Mouse (Mus musculus) liver, postnatal 0 days (tissue): ENCODE measurements at regions not wholly inside any gene's neighbourhood (a gene's known extent, or its start where the extent isn't known, plus 50 kb on each side); places are given as distances from the start of the nearest gene placed in this dataset.
"Not testable (repeated sequence)": the region's sequence is repeated elsewhere in the genome, so short reads cannot be mapped to it uniquely, and the experiment has no call there.

ENCODE experiments used
- ATAC-seq: fragments of 200-750 bp; cut with Nextera tagmentation; 2 replicates; pipeline ENCODE4 v1.8.0; 2017; ENCODE audit warnings: mild to moderate bottlenecking, moderate library complexity
- DNase-seq: peaks from one replicate; pipeline ENCODE4 v3.0.0-alpha.2; 2016
- H3K27ac ChIP-seq: fragments of 300-500 bp; sonication (generic); 2 replicates; pipeline ENCODE4 v1.5.1; 2014; ENCODE audit warnings: antibody characterized with exemption, moderate library complexity, mild to moderate bottlenecking, low read depth
- H3K27me3 ChIP-seq: fragments of 300-500 bp; sonication (generic); 2 replicates; pipeline ENCODE4 v1.6.1; 2014; ENCODE audit warnings: low read length, control low read depth, mixed read lengths; ENCODE audit not compliant: insufficient read depth
- H3K36me3 ChIP-seq: fragments of 300-500 bp; sonication (generic); replicated peaks from 2 replicates; pipeline ENCODE4 v1.6.1; 2014; ENCODE audit warnings: mild to moderate bottlenecking, control low read depth, low read length, moderate library complexity, mixed read lengths; ENCODE audit not compliant: insufficient read depth
- H3K4me1 ChIP-seq: fragments of 300-500 bp; sonication (generic); 2 replicates; pipeline ENCODE4 v1.6.1; 2014; ENCODE audit warnings: antibody characterized with exemption, mild to moderate bottlenecking, control low read depth; ENCODE audit not compliant: insufficient read depth
- H3K4me2 ChIP-seq: fragments of 300-500 bp; sonication (generic); 2 replicates; pipeline ENCODE4 v1.6.1; 2014; ENCODE audit warnings: low read depth, mild to moderate bottlenecking, low read length, moderate library complexity, mixed read lengths
- H3K4me3 ChIP-seq: fragments of 300-500 bp; sonication (generic); 2 replicates; pipeline ENCODE4 v1.5.1; 2014; ENCODE audit warnings: low read depth, low read length
- H3K9ac ChIP-seq: fragments of 300-500 bp; sonication (generic); replicated peaks from 2 replicates; pipeline ENCODE4 v1.6.1; 2014; ENCODE audit warnings: mild to moderate bottlenecking, moderate library complexity
- H3K9me3 ChIP-seq: fragments of 300-500 bp; sonication (generic); 2 replicates; pipeline ENCODE4 v1.6.1; 2016; ENCODE audit warnings: mild to moderate bottlenecking, control low read depth, low read length, mixed read lengths
- CTCF ChIP-seq: sonication (generic); IDR thresholded peaks from 2 replicates; pipeline ENCODE4 v1.5.1; 2016; ENCODE audit warnings: antibody characterized with exemption, low read depth
- EP300 ChIP-seq: IDR thresholded peaks from 2 replicates; pipeline ENCODE4 v1.6.1; 2016; ENCODE audit warnings: antibody characterized with exemption, low read depth, mild to moderate bottlenecking
- WGBS: fragments of 180-500 bp; shearing (Covaris S2); extraction: QIAGEN DNeasy Blood & Tissue Kit; methylation state at CpG from one replicate; pipeline ENCODE4 v1.1.7; 2014; ENCODE audit not compliant: insufficient replicate concordance; 5-methylcytosine and 5-hydroxymethylcytosine counted together

DNA sequence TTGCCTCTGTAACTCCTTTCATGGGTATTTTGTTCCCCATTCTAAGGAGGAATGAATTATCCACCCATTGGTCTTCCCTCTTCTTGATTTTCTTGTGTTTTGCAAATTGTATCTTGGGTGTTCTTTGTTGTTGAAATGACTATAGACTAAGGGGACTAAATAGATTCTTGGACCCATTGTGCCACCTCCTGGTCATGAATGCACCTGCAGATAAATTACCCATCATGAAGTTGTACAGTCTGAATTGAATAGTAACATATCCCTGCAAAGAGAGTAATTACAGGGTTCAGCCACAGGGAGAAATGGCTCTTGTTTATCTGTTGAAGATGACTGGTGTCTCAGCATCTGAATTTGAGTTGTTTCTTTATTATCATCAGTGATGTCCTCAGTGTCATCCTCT is 383.4 kb upstream of the Zfp386 start:
- H3K4me2 ChIP-seq, ATAC-seq, H3K36me3 ChIP-seq, H3K27me3 ChIP-seq, H3K9me3 ChIP-seq, H3K4me3 ChIP-seq, H3K9ac ChIP-seq, H3K4me1 ChIP-seq, DNase-seq, H3K27ac ChIP-seq: not testable (repeated sequence)
- TF ChIP-seq CTCF, result 0 out of 2 replicates have a peak, but pooled peaks have one; percentile 22

DNA sequence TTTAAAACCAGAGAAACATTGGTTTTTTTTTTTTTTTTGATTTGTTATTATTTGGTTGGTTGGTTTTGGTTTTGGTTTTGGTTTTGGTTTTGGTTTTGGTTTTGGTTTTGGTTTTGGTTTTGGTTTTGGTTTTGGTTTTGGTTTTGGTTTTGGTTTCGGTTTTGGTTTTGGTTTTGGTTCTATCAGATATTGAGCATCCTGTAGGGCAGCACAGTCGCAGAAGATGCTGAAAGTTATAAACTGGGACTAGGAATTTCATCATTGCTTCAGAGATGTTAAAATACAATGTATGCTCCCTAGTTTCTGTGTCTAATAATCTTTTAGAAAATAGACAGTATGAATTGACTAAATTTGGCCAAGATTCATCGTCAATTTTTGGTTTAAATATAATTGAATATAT is 375.8 kb upstream of the Zfp386 start:
- H3K36me3 ChIP-seq, H3K27me3 ChIP-seq, H3K9me3 ChIP-seq, H3K4me2 ChIP-seq, H3K9ac ChIP-seq, H3K27ac ChIP-seq, H3K4me3 ChIP-seq, DNase-seq, H3K4me1 ChIP-seq, ATAC-seq: not testable (repeated sequence)
- 65% methylated on average over 3 of the region's 3 CpGs for WGBS

DNA sequence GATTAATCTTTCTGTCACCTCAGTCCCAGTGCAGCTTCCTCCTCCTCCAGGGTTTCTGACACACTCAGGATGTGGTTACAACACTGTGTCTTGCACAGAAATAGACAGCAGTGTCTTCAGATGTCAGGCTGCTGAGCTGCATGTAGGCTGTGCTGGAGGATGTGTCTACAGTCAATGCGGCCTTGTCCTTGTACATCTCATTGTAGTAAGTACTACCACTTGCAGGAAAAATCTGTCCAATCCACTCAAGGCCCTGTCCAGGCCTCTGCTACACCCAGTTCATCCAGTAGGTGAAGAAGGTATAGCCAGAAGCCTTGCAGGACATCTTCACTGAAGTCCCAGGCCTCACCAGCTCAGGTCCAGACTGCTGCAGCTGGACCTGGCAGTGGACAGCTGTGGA is 355.7 kb upstream of the Zfp386 start:
- Histone ChIP-seq H3K9ac (no peak overlapping the region), H3K4me3 (no peak overlapping the region), H3K4me2 (no peak overlapping the region), H3K4me1 (no peaks in the 10 kb centered on the region), H3K27me3 (no peaks in the 10 kb centered on the region), H3K9me3 (no peaks in the 10 kb centered on the region), H3K27ac (no peak overlapping the region), H3K36me3 (no peaks in the 10 kb centered on the region)
- TF ChIP-seq EP300 (no peak), CTCF (no peak)
- no peak for ATAC-seq
- DNase-seq, result no peak
- WGBS, result 57% methylated on average over 1 of the region's 1 CpGs

DNA sequence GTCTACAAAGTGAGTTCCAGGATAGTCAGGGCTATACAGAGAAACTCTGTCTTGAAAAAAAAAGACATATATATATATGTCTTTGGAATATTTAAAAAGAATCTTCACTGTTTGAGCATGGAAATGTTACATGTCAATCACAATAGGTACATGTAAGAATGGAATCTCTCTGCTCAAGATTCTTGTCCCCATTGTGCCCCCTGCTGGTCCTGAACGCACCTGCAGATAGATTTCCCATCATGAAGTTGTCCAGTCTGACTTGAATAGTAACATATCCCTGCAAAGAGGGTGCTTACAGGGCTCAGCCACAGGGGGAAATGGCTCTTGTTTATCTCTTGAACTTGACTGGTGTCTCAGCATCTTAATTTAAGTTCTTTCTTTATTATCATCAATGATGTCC is 337.7 kb upstream of the Zfp386 start:
- not testable (repeated sequence) for H3K4me1 ChIP-seq, H3K36me3 ChIP-seq, DNase-seq, H3K9ac ChIP-seq, H3K9me3 ChIP-seq, H3K27me3 ChIP-seq, ATAC-seq, H3K27ac ChIP-seq, H3K4me3 ChIP-seq, H3K4me2 ChIP-seq
- WGBS, result 11% methylated on average over 1 of the region's 1 CpGs

DNA sequence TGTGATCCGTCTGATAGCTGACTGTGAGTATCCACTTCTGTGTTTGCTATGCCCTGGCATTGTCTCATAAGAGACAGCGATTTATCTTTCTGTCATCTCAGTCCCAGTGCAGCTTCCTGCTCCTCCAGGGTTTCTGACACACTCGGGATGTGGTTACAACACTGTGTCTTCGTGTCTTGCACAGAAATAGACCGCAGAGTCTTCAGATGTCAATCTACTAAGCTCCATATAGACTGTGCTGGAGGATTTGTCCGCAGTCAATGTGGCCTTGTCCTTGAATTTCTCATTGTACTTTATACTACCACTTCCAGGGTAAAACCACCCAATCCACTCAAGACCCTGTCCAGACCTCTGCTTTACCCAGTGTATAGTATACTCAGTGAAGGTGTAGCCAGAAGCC is 305.5 kb upstream of the Zfp386 start:
- not testable (repeated sequence) for H3K27ac ChIP-seq, H3K27me3 ChIP-seq, ATAC-seq, H3K9me3 ChIP-seq, H3K4me2 ChIP-seq, DNase-seq, H3K4me1 ChIP-seq, H3K4me3 ChIP-seq, H3K36me3 ChIP-seq, H3K9ac ChIP-seq
- WGBS, result 30% methylated on average over 2 of the region's 6 CpGs

DNA sequence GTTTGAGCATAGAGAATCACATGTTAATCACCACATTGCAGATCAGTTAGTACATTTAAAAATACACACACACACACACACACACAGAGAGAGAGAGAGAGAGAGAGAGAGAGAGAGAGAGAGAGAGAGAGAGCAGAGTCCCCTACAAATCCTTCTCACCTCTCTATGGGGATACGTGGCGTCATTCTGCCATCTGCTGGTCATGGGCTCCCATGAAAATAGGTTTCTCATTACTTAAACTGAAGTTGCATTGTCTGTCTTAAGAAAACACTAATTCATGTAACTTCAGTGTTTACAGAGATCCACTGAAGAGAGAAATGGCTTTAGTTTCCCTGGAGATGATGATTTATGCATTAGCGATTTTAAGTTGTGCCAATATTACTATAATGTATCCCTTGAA is 297.9 kb upstream of the Zfp386 start:
- 46% methylated on average over 3 of the region's 3 CpGs for WGBS
- H3K27me3 ChIP-seq, DNase-seq, H3K4me1 ChIP-seq, H3K4me2 ChIP-seq, H3K36me3 ChIP-seq, H3K9ac ChIP-seq, H3K4me3 ChIP-seq, H3K9me3 ChIP-seq, ATAC-seq, H3K27ac ChIP-seq: not testable (repeated sequence)
- peak; percentile 47 for TF ChIP-seq CTCF

DNA sequence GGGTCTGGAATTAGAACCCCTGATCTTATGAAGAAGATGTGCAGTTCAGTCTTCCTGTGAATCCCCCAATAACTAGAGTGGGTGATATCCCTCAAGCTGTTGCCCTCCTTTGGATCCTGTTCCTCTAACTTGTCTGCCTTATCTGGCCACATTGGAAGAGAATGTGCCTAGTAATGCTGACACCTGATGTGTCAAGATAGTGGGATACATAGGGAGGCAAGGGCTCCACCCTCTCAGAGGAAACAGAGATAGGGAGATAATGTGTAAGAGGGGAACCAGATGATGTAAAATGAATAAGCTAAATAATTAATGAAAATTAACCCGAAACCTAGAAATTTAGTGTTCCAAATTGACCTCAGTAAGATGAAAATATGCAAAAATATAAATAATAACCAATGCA is 294.4 kb upstream of the Zfp386 start:
- ATAC-seq, DNase-seq, H3K4me3 ChIP-seq, H3K4me1 ChIP-seq, H3K27ac ChIP-seq, H3K4me2 ChIP-seq, H3K36me3 ChIP-seq, H3K9me3 ChIP-seq, H3K27me3 ChIP-seq, H3K9ac ChIP-seq: not testable (repeated sequence)
- 71% methylated on average over 1 of the region's 1 CpGs for WGBS

DNA sequence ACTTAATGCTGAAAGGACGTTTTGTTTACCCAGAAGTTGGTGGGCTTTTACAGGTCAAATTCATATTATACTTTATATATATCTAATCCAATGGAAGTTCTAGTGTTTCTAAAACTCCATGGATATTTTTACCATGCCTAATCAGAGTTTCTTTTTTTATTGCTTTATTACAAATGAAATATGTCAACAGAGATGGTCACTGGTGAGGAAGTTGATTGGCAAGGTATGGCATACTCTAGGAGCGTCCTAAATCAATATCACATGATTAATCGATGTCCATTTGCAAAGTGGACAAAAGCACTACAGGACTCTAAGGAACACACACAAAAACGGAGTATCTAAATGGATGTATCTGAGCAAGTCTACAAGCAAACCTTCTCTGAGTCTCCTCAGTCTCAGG is 290.0 kb upstream of the Zfp386 start:
- not testable (repeated sequence) for H3K9ac ChIP-seq, H3K4me2 ChIP-seq, H3K9me3 ChIP-seq, H3K27ac ChIP-seq, H3K36me3 ChIP-seq, DNase-seq, H3K27me3 ChIP-seq, H3K4me1 ChIP-seq, H3K4me3 ChIP-seq, ATAC-seq
- whole genome bisulfite sequencing, result 52% methylated on average over 4 of the region's 4 CpGs

DNA sequence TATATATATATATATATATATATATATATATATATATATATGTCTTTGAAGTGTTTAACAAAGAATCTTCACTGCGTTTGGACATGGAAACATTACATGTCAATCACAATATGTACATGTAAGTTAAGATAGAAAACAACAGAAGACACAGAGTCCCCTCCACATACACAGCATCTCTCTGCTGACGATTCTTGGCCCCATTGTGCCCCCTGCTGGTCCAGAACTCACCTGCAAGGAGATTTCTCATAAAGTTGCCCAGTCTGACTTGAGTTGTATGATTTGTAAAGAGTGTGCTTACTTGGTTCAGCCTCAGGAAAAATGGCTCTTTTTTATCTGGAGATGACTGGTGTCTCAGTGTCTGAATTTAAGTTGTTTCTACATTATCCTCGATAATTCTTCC is 288.5 kb upstream of the Zfp386 start:
- DNase-seq, H3K4me2 ChIP-seq, H3K9me3 ChIP-seq, H3K4me3 ChIP-seq, H3K9ac ChIP-seq, H3K36me3 ChIP-seq, H3K27me3 ChIP-seq, H3K27ac ChIP-seq, ATAC-seq, H3K4me1 ChIP-seq: not testable (repeated sequence)
- 47% methylated on average over 3 of the region's 3 CpGs for WGBS

DNA sequence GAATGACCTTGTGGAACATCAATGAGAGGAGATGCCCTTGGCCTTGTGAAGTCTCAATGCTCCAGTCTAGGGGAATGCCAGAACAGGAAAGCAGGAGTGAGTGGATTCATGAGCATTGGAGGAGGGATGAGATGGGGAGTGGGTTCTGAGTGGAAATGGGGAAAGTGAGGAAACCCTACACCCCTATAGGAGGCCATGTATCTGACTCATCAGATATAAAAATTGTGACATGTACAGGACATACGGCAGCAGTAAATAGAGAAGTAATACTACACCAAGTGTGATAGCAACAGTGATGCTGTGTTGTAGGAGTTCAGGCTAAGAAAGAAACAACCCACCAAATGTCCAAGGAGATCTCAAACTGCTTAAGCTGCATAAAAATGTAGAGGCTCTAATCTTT is 285.8 kb upstream of the Zfp386 start:
- H3K4me2 ChIP-seq, H3K4me3 ChIP-seq, ATAC-seq, DNase-seq, H3K9ac ChIP-seq, H3K36me3 ChIP-seq, H3K9me3 ChIP-seq, H3K4me1 ChIP-seq, H3K27ac ChIP-seq, H3K27me3 ChIP-seq: not testable (repeated sequence)
- no CpG with 5 or more reads among the region's 1 CpGs for WGBS
